Mouse (Mus musculus) limb, embryonic 10.5 days (tissue): ENCODE data around the gene Slc26a10. TPM values are rescaled to one million over a fixed set of nuclear protein-coding genes. Genes with fewer than 3 reads are reported as not detected.
"Not testable (repeated sequence)": the region's sequence is repeated elsewhere in the genome, so short reads cannot be mapped to it uniquely, and the experiment has no call there.

Source experiments
- DNase-seq: peaks from one replicate; pipeline ENCODE4 v3.0.0-alpha.2; 2017; ENCODE audit warnings: low spot score
- H3K27ac ChIP-seq: fragments of 300-500 bp; sonication (generic); 2 replicates; pipeline ENCODE4 v1.5.1; 2016; ENCODE audit warnings: mild to moderate bottlenecking
- H3K27me3 ChIP-seq: fragments of 300-500 bp; sonication (generic); 2 replicates; pipeline ENCODE4 v1.6.1; 2016; ENCODE audit warnings: low read depth, mild to moderate bottlenecking; ENCODE audit not compliant: poor library complexity, severe bottlenecking
- H3K36me3 ChIP-seq: fragments of 300-500 bp; sonication (generic); 2 replicates; pipeline ENCODE4 v1.6.1; 2016; ENCODE audit warnings: mild to moderate bottlenecking, moderate library complexity
- H3K4me1 ChIP-seq: fragments of 300-500 bp; sonication (generic); 2 replicates; pipeline ENCODE4 v1.6.1; 2016
- H3K4me3 ChIP-seq: fragments of 300-500 bp; sonication (generic); 2 replicates; pipeline ENCODE4 v1.5.1; 2016; ENCODE audit warnings: mild to moderate bottlenecking, moderate library complexity
- H3K9me3 ChIP-seq: fragments of 300-500 bp; sonication (generic); replicated peaks from 2 replicates; pipeline ENCODE4 v1.6.1; 2016; ENCODE audit warnings: mild to moderate bottlenecking
- WGBS: fragments of 180-500 bp; shearing (Covaris S2); methylation state at CpG from one replicate; pipeline ENCODE4 v1.1.7; 2016; 5-methylcytosine and 5-hydroxymethylcytosine counted together
- polyA plus RNA-seq: library from polyadenylated mRNA; unstranded; fragments of >200 nt; fragmentation: Nextera tagmentation; extraction: Ambion mirVana; gene quantifications from 2 replicates; pipeline ENCODE4 v1.2.1, GENCODE M21; 2016

The Slc26a10 gene
- polyA plus RNA-seq, 1 experiment from 2014 or later: 3.4 TPM

GRCm38 (mm10) chr10:127164190-127164589 lies 16.3 kb downstream of the Slc26a10 start:
- no peak for DNase-seq
- no peaks in the 10 kb centered on the region for H3K9me3 ChIP-seq
- WGBS: 97% methylated on average over 4 of the region's 4 CpGs
- H3K27me3 ChIP-seq: peaks cover 68% of the 10 kb centered on the region
- H3K4me3 ChIP-seq: no peak overlapping the region
- H3K4me1 ChIP-seq: peaks cover 31% of the 10 kb centered on the region
- no peak overlapping the region for H3K27ac ChIP-seq
- no peaks in the 10 kb centered on the region for H3K36me3 ChIP-seq

- Histone ChIP-seq H3K4me1 (peaks cover 30% of the 10 kb centered on the region), H3K27me3 (peaks cover 54% of the 10 kb centered on the region)
- H3K4me3 ChIP-seq, H3K27ac ChIP-seq, H3K9me3 ChIP-seq, H3K36me3 ChIP-seq, DNase-seq: not testable (repeated sequence)
- 50% methylated on average over 7 of the region's 7 CpGs for WGBS
Observed at GRCm38 (mm10) chr10:127162771-127163261, 17.6 kb downstream of the Slc26a10 start.

- no peak for DNase-seq
- Histone ChIP-seq H3K4me3 (no peak overlapping the region), H3K27me3 (peaks cover 33% of the 10 kb centered on the region), H3K36me3 (no peaks in the 10 kb centered on the region), H3K27ac (no peak overlapping the region), H3K4me1 (peaks cover 12% of the 10 kb centered on the region), H3K9me3 (no peaks in the 10 kb centered on the region)
- WGBS: 82% methylated on average over 3 of the region's 3 CpGs
Observed at GRCm38 (mm10) chr10:127160728-127161127, 19.7 kb downstream of the Slc26a10 start.

GRCm38 (mm10) chr10:127160081-127160480 lies 20.4 kb downstream of the Slc26a10 start:
- H3K27me3 ChIP-seq: peaks cover 27% of the 10 kb centered on the region
- 85% methylated on average over 9 of the region's 9 CpGs for WGBS
- no peaks in the 10 kb centered on the region for H3K36me3 ChIP-seq
- no peak for DNase-seq
- no peak overlapping the region for H3K4me3 ChIP-seq
- H3K9me3 ChIP-seq: no peaks in the 10 kb centered on the region
- H3K27ac ChIP-seq: no peak overlapping the region
- H3K4me1 ChIP-seq: peaks cover 6% of the 10 kb centered on the region

GRCm38 (mm10) chr10:127158471-127158870 lies 22.0 kb downstream of the Slc26a10 start:
- peaks cover 11% of the 10 kb centered on the region for H3K27me3 ChIP-seq
- H3K36me3 ChIP-seq: no peaks in the 10 kb centered on the region
- DNase-seq: no peak
- H3K9me3 ChIP-seq: no peaks in the 10 kb centered on the region
- H3K27ac ChIP-seq: no peak overlapping the region
- H3K4me3 ChIP-seq: no peak overlapping the region
- WGBS: 72% methylated on average over 3 of the region's 3 CpGs
- H3K4me1 ChIP-seq: no peaks in the 10 kb centered on the region

- DNase-seq: no peak
- 87% methylated on average over 1 of the region's 1 CpGs for WGBS
- no peaks in the 10 kb centered on the region for H3K36me3 ChIP-seq
- H3K4me1 ChIP-seq: no peaks in the 10 kb centered on the region
- H3K4me3 ChIP-seq: no peak overlapping the region
- H3K27me3 ChIP-seq: no peaks in the 10 kb centered on the region
- no peaks in the 10 kb centered on the region for H3K9me3 ChIP-seq
- no peak overlapping the region for H3K27ac ChIP-seq
Observed at GRCm38 (mm10) chr10:127156511-127156910, 23.9 kb downstream of the Slc26a10 start.

GRCm38 (mm10) chr10:127156089-127156488 lies 24.4 kb downstream of the Slc26a10 start:
- DNase-seq: no peak
- 92% methylated on average over 1 of the region's 1 CpGs for WGBS
- no peak overlapping the region for H3K27ac ChIP-seq
- H3K36me3 ChIP-seq: no peaks in the 10 kb centered on the region
- no peaks in the 10 kb centered on the region for H3K4me1 ChIP-seq
- H3K9me3 ChIP-seq: no peaks in the 10 kb centered on the region
- H3K4me3 ChIP-seq: no peak overlapping the region
- no peaks in the 10 kb centered on the region for H3K27me3 ChIP-seq

- Histone ChIP-seq H3K4me1 (no peaks in the 10 kb centered on the region), H3K4me3 (no peak overlapping the region), H3K27me3 (no peaks in the 10 kb centered on the region), H3K36me3 (no peaks in the 10 kb centered on the region), H3K27ac (no peak overlapping the region), H3K9me3 (no peaks in the 10 kb centered on the region)
- 92% methylated on average over 5 of the region's 5 CpGs for WGBS
- DNase-seq: no peak
Observed at GRCm38 (mm10) chr10:127154652-127155051, 25.8 kb downstream of the Slc26a10 start.

- H3K27me3 ChIP-seq: no peaks in the 10 kb centered on the region
- H3K4me3 ChIP-seq: no peak overlapping the region
Observed at GRCm38 (mm10) chr10:127154241-127154640, 26.2 kb downstream of the Slc26a10 start.

GRCm38 (mm10) chr10:127153323-127153722 lies 27.1 kb downstream of the Slc26a10 start:
- H3K27me3 ChIP-seq: no peaks in the 10 kb centered on the region
- H3K36me3 ChIP-seq: no peaks in the 10 kb centered on the region
- H3K4me3 ChIP-seq: no peak overlapping the region
- H3K4me1 ChIP-seq: no peaks in the 10 kb centered on the region
- H3K9me3 ChIP-seq: no peaks in the 10 kb centered on the region
- WGBS: 95% methylated on average over 7 of the region's 7 CpGs
- no peak for DNase-seq
- H3K27ac ChIP-seq: no peak overlapping the region

More at GRCm38 (mm10) chr10:127154241-127154640, 26.2 kb downstream of the Slc26a10 start:
- Histone ChIP-seq H3K4me1 (no peaks in the 10 kb centered on the region), H3K36me3 (no peaks in the 10 kb centered on the region), H3K9me3 (no peaks in the 10 kb centered on the region), H3K27ac (no peak overlapping the region)
- no peak for DNase-seq
- 94% methylated on average over 2 of the region's 2 CpGs for WGBS

GRCm38 (mm10) chr10:127152556-127152955 lies 27.9 kb downstream of the Slc26a10 start:
- DNase-seq, H3K27me3 ChIP-seq, H3K4me1 ChIP-seq, H3K27ac ChIP-seq, H3K4me3 ChIP-seq, H3K36me3 ChIP-seq, H3K9me3 ChIP-seq: not testable (repeated sequence)
- WGBS: 89% methylated on average over 10 of the region's 10 CpGs

- H3K4me3 ChIP-seq, DNase-seq, H3K27me3 ChIP-seq, H3K36me3 ChIP-seq, H3K27ac ChIP-seq, H3K9me3 ChIP-seq, H3K4me1 ChIP-seq: not testable (repeated sequence)
- 88% methylated on average over 3 of the region's 3 CpGs for WGBS
Observed at GRCm38 (mm10) chr10:127151233-127151632, 29.2 kb downstream of the Slc26a10 start.

GRCm38 (mm10) chr10:127150471-127150872 lies 30.0 kb downstream of the Slc26a10 start:
- 85% methylated on average over 4 of the region's 4 CpGs for WGBS
- Histone ChIP-seq H3K4me1 (no peaks in the 10 kb centered on the region), H3K36me3 (no peaks in the 10 kb centered on the region)

GRCm38 (mm10) chr10:127147135-127147534 lies 33.3 kb downstream of the Slc26a10 start:
- DNase-seq: no peak
- 87% methylated on average over 6 of the region's 6 CpGs for WGBS
- H3K4me1 ChIP-seq: 0 out of 2 replicates have a peak, but pooled peaks cover 3% of the 10 kb centered on the region
- H3K4me3 ChIP-seq: no peak overlapping the region
- no peaks in the 10 kb centered on the region for H3K9me3 ChIP-seq
- no peaks in the 10 kb centered on the region for H3K36me3 ChIP-seq
- H3K27ac ChIP-seq: no peak overlapping the region
- H3K27me3 ChIP-seq: no peaks in the 10 kb centered on the region

More at GRCm38 (mm10) chr10:127150471-127150872, 30.0 kb downstream of the Slc26a10 start:
- Histone ChIP-seq H3K4me3 (no peak overlapping the region), H3K27ac (no peak overlapping the region), H3K9me3 (no peaks in the 10 kb centered on the region), H3K27me3 (no peaks in the 10 kb centered on the region)
- DNase-seq: no peak
